Mouse (Mus musculus): Measurements from ENCODE around the gene Socs2. TPM values are rescaled to one million over a fixed set of nuclear protein-coding genes. Genes with fewer than 3 reads are reported as not detected.

Socs2 gene
- polyA plus RNA-seq, 1 experiment from 2014 or later = 73.2 TPM

GRCm38 (mm10) chr10:95360048-95360447, 56.9 kb downstream of the Socs2 start:
- H3K9me3 ChIP-seq = no peaks in the 10 kb centered on the region
- ATAC-seq (ENCODE audit: insufficient number of reproducible peaks, insufficient read depth, low FRiP score, low TSS enrichment) = no peak
- 84% methylated on average over 5 of the region's 5 CpGs for WGBS
- no peaks in the 10 kb centered on the region for H3K36me3 ChIP-seq
- no peak overlapping the region for H3K4me2 ChIP-seq (replicated peaks)
- no peak overlapping the region for H3K4me3 ChIP-seq
- no peak overlapping the region for H3K9ac ChIP-seq
- H3K27me3 ChIP-seq = no peaks in the 10 kb centered on the region
- H3K27ac ChIP-seq = no peak overlapping the region
- no peaks in the 10 kb centered on the region for H3K4me1 ChIP-seq

GRCm38 (mm10) chr10:95357721-95358120, 59.3 kb downstream of the Socs2 start:
- Histone ChIP-seq H3K4me3 (no peak overlapping the region), H3K4me1 (no peaks in the 10 kb centered on the region), H3K9me3 (no peaks in the 10 kb centered on the region), H3K27ac (no peak overlapping the region), H3K27me3 (no peaks in the 10 kb centered on the region), H3K36me3 (no peaks in the 10 kb centered on the region), H3K4me2 (replicated peaks) (no peak overlapping the region), H3K9ac (no peak overlapping the region)
- 90% methylated on average over 3 of the region's 3 CpGs for WGBS
- ATAC-seq (ENCODE audit: insufficient number of reproducible peaks, insufficient read depth, low FRiP score, low TSS enrichment) = no peak

- H3K9ac ChIP-seq = no peak overlapping the region
- no peak overlapping the region for H3K27ac ChIP-seq
- ATAC-seq (ENCODE audit: insufficient number of reproducible peaks, insufficient read depth, low FRiP score, low TSS enrichment) = no peak
- no peak overlapping the region for H3K4me3 ChIP-seq
- no peaks in the 10 kb centered on the region for H3K27me3 ChIP-seq
- 0 out of 2 replicates have a peak, but pooled peaks cover 5% of the 10 kb centered on the region for H3K9me3 ChIP-seq
- no peaks in the 10 kb centered on the region for H3K4me1 ChIP-seq
- no peaks in the 10 kb centered on the region for H3K36me3 ChIP-seq
- WGBS = 79% methylated on average over 7 of the region's 7 CpGs
- H3K4me2 ChIP-seq (replicated peaks) = no peak overlapping the region
These were observed 60.3 kb downstream of the Socs2 start for GRCm38 (mm10) chr10:95356711-95357110.

GRCm38 (mm10) chr10:95355678-95356268, 61.2 kb downstream of the Socs2 start:
- Histone ChIP-seq H3K27me3 (no peaks in the 10 kb centered on the region), H3K4me3 (no peak overlapping the region), H3K9me3 (0 out of 2 replicates have a peak, but pooled peaks cover 5% of the 10 kb centered on the region), H3K4me1 (no peaks in the 10 kb centered on the region), H3K36me3 (no peaks in the 10 kb centered on the region), H3K4me2 (replicated peaks) (no peak overlapping the region), H3K27ac (no peak overlapping the region), H3K9ac (no peak overlapping the region)
- WGBS = 57% methylated on average over 6 of the region's 6 CpGs
- no peak for ATAC-seq (ENCODE audit: insufficient number of reproducible peaks, insufficient read depth, low FRiP score, low TSS enrichment)

- 0 out of 2 replicates have a peak, but pooled peaks cover 5% of the 10 kb centered on the region for H3K9me3 ChIP-seq
- H3K27me3 ChIP-seq = no peaks in the 10 kb centered on the region
- ATAC-seq (ENCODE audit: insufficient number of reproducible peaks, insufficient read depth, low FRiP score, low TSS enrichment) = no peak
- no peak overlapping the region for H3K4me3 ChIP-seq
- H3K4me2 ChIP-seq (replicated peaks) = no peak overlapping the region
- no peak overlapping the region for H3K27ac ChIP-seq
- no peak overlapping the region for H3K9ac ChIP-seq
- no peaks in the 10 kb centered on the region for H3K4me1 ChIP-seq
- no peaks in the 10 kb centered on the region for H3K36me3 ChIP-seq
These were observed 62.3 kb downstream of the Socs2 start for GRCm38 (mm10) chr10:95354673-95355072.

GRCm38 (mm10) chr10:95354047-95354446, 62.9 kb downstream of the Socs2 start:
- ATAC-seq (ENCODE audit: insufficient number of reproducible peaks, insufficient read depth, low FRiP score, low TSS enrichment) = no peak
- no peak overlapping the region for H3K4me2 ChIP-seq (replicated peaks)
- H3K27ac ChIP-seq = no peak overlapping the region
- H3K9me3 ChIP-seq = 0 out of 2 replicates have a peak, but pooled peaks cover 5% of the 10 kb centered on the region
- no peak overlapping the region for H3K9ac ChIP-seq
- no peaks in the 10 kb centered on the region for H3K4me1 ChIP-seq
- H3K36me3 ChIP-seq = no peaks in the 10 kb centered on the region
- H3K27me3 ChIP-seq = no peaks in the 10 kb centered on the region
- H3K4me3 ChIP-seq = no peak overlapping the region
- 76% methylated on average over 6 of the region's 6 CpGs for WGBS

- no peaks in the 10 kb centered on the region for H3K27me3 ChIP-seq
- 81% methylated on average over 3 of the region's 3 CpGs for WGBS
- no peak for ATAC-seq (ENCODE audit: insufficient number of reproducible peaks, insufficient read depth, low FRiP score, low TSS enrichment)
These were observed 68.5 kb downstream of the Socs2 start for GRCm38 (mm10) chr10:95348457-95348856.

GRCm38 (mm10) chr10:95347776-95348175, 69.2 kb downstream of the Socs2 start:
- Histone ChIP-seq H3K27me3 (no peaks in the 10 kb centered on the region), H3K4me1 (no peaks in the 10 kb centered on the region), H3K4me2 (replicated peaks) (no peak overlapping the region), H3K36me3 (no peaks in the 10 kb centered on the region), H3K27ac (no peak overlapping the region), H3K9ac (no peak overlapping the region), H3K9me3 (0 out of 2 replicates have a peak, but pooled peaks cover 5% of the 10 kb centered on the region), H3K4me3 (no peak overlapping the region)
- WGBS = 91% methylated on average over 3 of the region's 3 CpGs
- no peak for ATAC-seq (ENCODE audit: insufficient number of reproducible peaks, insufficient read depth, low FRiP score, low TSS enrichment)

More at GRCm38 (mm10) chr10:95348457-95348856, 68.5 kb downstream of the Socs2 start:
- Histone ChIP-seq H3K4me1 (no peaks in the 10 kb centered on the region), H3K4me2 (replicated peaks) (no peak overlapping the region), H3K4me3 (no peak overlapping the region), H3K9me3 (0 out of 2 replicates have a peak, but pooled peaks cover 5% of the 10 kb centered on the region), H3K27ac (no peak overlapping the region), H3K9ac (no peak overlapping the region), H3K36me3 (no peaks in the 10 kb centered on the region)

- H3K9ac ChIP-seq = no peak overlapping the region
- ATAC-seq (ENCODE audit: insufficient number of reproducible peaks, insufficient read depth, low FRiP score, low TSS enrichment) = no peak
- H3K36me3 ChIP-seq = no peaks in the 10 kb centered on the region
- H3K4me3 ChIP-seq = no peak overlapping the region
- WGBS = 82% methylated on average over 10 of the region's 10 CpGs
- no peak overlapping the region for H3K4me2 ChIP-seq (replicated peaks)
- no peaks in the 10 kb centered on the region for H3K27me3 ChIP-seq
- no peaks in the 10 kb centered on the region for H3K9me3 ChIP-seq
- no peaks in the 10 kb centered on the region for H3K4me1 ChIP-seq
- no peak overlapping the region for H3K27ac ChIP-seq
These were observed 74.0 kb downstream of the Socs2 start for GRCm38 (mm10) chr10:95342833-95343590.

GRCm38 (mm10) chr10:95340676-95341075, 76.3 kb downstream of the Socs2 start:
- H3K27me3 ChIP-seq = no peaks in the 10 kb centered on the region
- WGBS = 88% methylated on average over 4 of the region's 4 CpGs
- peaks cover 5% of the 10 kb centered on the region; the same call in 1 of the 2 replicates for H3K4me1 ChIP-seq
- H3K36me3 ChIP-seq = no peaks in the 10 kb centered on the region
- no peak overlapping the region for H3K9ac ChIP-seq
- H3K9me3 ChIP-seq = no peaks in the 10 kb centered on the region
- H3K4me2 ChIP-seq (replicated peaks) = no peak overlapping the region
- no peak overlapping the region for H3K27ac ChIP-seq
- ATAC-seq (ENCODE audit: insufficient number of reproducible peaks, insufficient read depth, low FRiP score, low TSS enrichment) = no peak
- no peak overlapping the region for H3K4me3 ChIP-seq

- peaks cover 5% of the 10 kb centered on the region; the same call in 1 of the 2 replicates for H3K4me1 ChIP-seq
- H3K9me3 ChIP-seq = no peaks in the 10 kb centered on the region
- ATAC-seq (ENCODE audit: insufficient number of reproducible peaks, insufficient read depth, low FRiP score, low TSS enrichment) = no peak
- no peak overlapping the region for H3K9ac ChIP-seq
- 69% methylated on average over 5 of the region's 5 CpGs for WGBS
- H3K4me3 ChIP-seq = no peak overlapping the region
- H3K27ac ChIP-seq = no peak overlapping the region
- no peaks in the 10 kb centered on the region for H3K27me3 ChIP-seq
- no peaks in the 10 kb centered on the region for H3K36me3 ChIP-seq
- no peak overlapping the region for H3K4me2 ChIP-seq (replicated peaks)
These were observed 79.4 kb downstream of the Socs2 start for GRCm38 (mm10) chr10:95337589-95337988.
